ENCODE assay signal across 8 mouse cellular contexts in genomic region chr5:128600072-128601021, GRCm38 (mm10). TPM values are rescaled to one million over a fixed set of nuclear protein-coding genes. Genes with fewer than 3 reads are reported as not detected.
A peak's percentile ranks its signal among the peaks of the same experiment; 100 is the strongest.
DNase-seq lines count a peak whose midpoint lies in the region; ATAC-seq and TF ChIP-seq lines count a peak whose summit lies in the region.

TSS of gene Fzd10 (plus strand) at chr5:128600844.

- ATAC-seq in G1E (ENCODE audit: extremely low read depth, insufficient number of reproducible peaks, low FRiP score, poor library complexity, severe bottlenecking): no peak
- ATAC-seq in embryonic facial prominence, embryonic 13.5 days (ENCODE audit: insufficient number of reproducible peaks, insufficient read depth, low FRiP score, low TSS enrichment, low read depth): no peak
- peak; percentile 83 for ATAC-seq in intestine, embryonic 14.5 days (replicated peaks; ENCODE audit: low FRiP score, low TSS enrichment, low read depth)
- peak; percentile 64; the same call in 1 of the 2 replicates for ATAC-seq in lung, embryonic 15.5 days (ENCODE audit: borderline replicate concordance, extremely low read depth, low FRiP score, low TSS enrichment)
- no peak for ATAC-seq in erythroid progenitor cell, adult 5-6 weeks (replicated peaks; ENCODE audit: low FRiP score, poor library complexity, severe bottlenecking)

- H3K4me3 ChIP-seq in G1E (ENCODE audit: low read depth, low read length): peak within 1 kb of the TSS; percentile 35; the same call in 1 of the 2 replicates
- peak within 1 kb of the TSS; percentile 74 for H3K4me3 ChIP-seq in embryonic facial prominence, embryonic 13.5 days
- peak within 1 kb of the TSS; percentile 59 for H3K4me3 ChIP-seq in intestine, embryonic 14.5 days (ENCODE audit: low read depth, low read length)
- peak within 1 kb of the TSS; percentile 64 for H3K4me3 ChIP-seq in lung, embryonic 15.5 days

- no peaks in the 10 kb centered on the region for H3K27me3 ChIP-seq in G1E (ENCODE audit: insufficient read depth, low read length)
- peaks cover 15% of the 10 kb centered on the region for H3K27me3 ChIP-seq in embryonic facial prominence, embryonic 13.5 days
- peaks cover 69% of the 10 kb centered on the region for H3K27me3 ChIP-seq in intestine, embryonic 14.5 days (replicated peaks; ENCODE audit: control insufficient read depth, insufficient read depth, low read length)
- peaks cover 60% of the 10 kb centered on the region for H3K27me3 ChIP-seq in lung, embryonic 15.5 days

- DNase-seq in gastrocnemius, postnatal 10 days: peak; percentile 44
- no peak for DNase-seq in gastrocnemius, adult 18-20 months (ENCODE audit: low spot score)
- DNase-seq in G1E (ENCODE audit: low spot score): no peak
- DNase-seq in intestine, embryonic 14.5 days (ENCODE audit: low spot score): peak; percentile 88
- DNase-seq in retina, embryonic 14.5 days (ENCODE audit: low spot score): peak; percentile 80

- H3K36me3 ChIP-seq in G1E (replicated peaks): no peaks in the 10 kb centered on the region
- no peaks in the 10 kb centered on the region for H3K36me3 ChIP-seq in embryonic facial prominence, embryonic 13.5 days
- H3K36me3 ChIP-seq in intestine, embryonic 14.5 days (ENCODE audit: control insufficient read depth, insufficient read depth, low read length): no peaks in the 10 kb centered on the region
- no peaks in the 10 kb centered on the region for H3K36me3 ChIP-seq in lung, embryonic 15.5 days

- H3K4me1 ChIP-seq in G1E (ENCODE audit: insufficient read depth, low read depth, low read length): no peaks in the 10 kb centered on the region
- H3K4me1 ChIP-seq in embryonic facial prominence, embryonic 13.5 days: peaks cover 83% of the 10 kb centered on the region
- peaks cover 15% of the 10 kb centered on the region; the same call in 1 of the 2 replicates for H3K4me1 ChIP-seq in intestine, embryonic 14.5 days (replicated peaks; ENCODE audit: control insufficient read depth, insufficient read depth, low read length)
- peaks cover 49% of the 10 kb centered on the region for H3K4me1 ChIP-seq in lung, embryonic 15.5 days

- H3K4me2 ChIP-seq in embryonic facial prominence, embryonic 13.5 days: peak within 1 kb of the TSS; percentile 89
- H3K4me2 ChIP-seq in intestine, embryonic 14.5 days (ENCODE audit: low read length): peak within 1 kb of the TSS; percentile 88
- peak within 1 kb of the TSS; percentile 98 for H3K4me2 ChIP-seq in lung, embryonic 15.5 days

- TF ChIP-seq CTCF in G1E (IDR thresholded peaks at IDR 0.05; ENCODE audit: low read depth, low read length): no peak

- under 1% methylated on average over 72 of the region's 73 CpGs for WGBS in embryonic facial prominence, embryonic 13.5 days
- under 1% methylated on average over 70 of the region's 73 CpGs for WGBS in intestine, embryonic 14.5 days
- 0% methylated on average over 60 of the region's 73 CpGs for WGBS in lung, embryonic 15.5 days

- H3K9ac ChIP-seq in embryonic facial prominence, embryonic 13.5 days: peak within 1 kb of the TSS; percentile 88
- peak within 1 kb of the TSS; percentile 50 for H3K9ac ChIP-seq in intestine, embryonic 14.5 days (ENCODE audit: low read length)
- peak within 1 kb of the TSS; percentile 51 for H3K9ac ChIP-seq in lung, embryonic 15.5 days

- peaks cover 73% of the 10 kb centered on the region for H3K9me3 ChIP-seq in G1E (replicated peaks)
- H3K9me3 ChIP-seq in embryonic facial prominence, embryonic 13.5 days: no peaks in the 10 kb centered on the region
- H3K9me3 ChIP-seq in intestine, embryonic 14.5 days (ENCODE audit: control insufficient read depth, low read length): no peaks in the 10 kb centered on the region
- H3K9me3 ChIP-seq in lung, embryonic 15.5 days: no peaks in the 10 kb centered on the region

- H3K27ac ChIP-seq in embryonic facial prominence, embryonic 13.5 days: peak within 1 kb of the TSS; percentile 96
- H3K27ac ChIP-seq in intestine, embryonic 14.5 days (ENCODE audit: low read depth): peak within 1 kb of the TSS; percentile 47; the same call in 1 of the 2 replicates
- peak within 1 kb of the TSS; percentile 25 for H3K27ac ChIP-seq in lung, embryonic 15.5 days

RNA-seq across cellular contexts. Expression of gene Fzd10, which starts in this region (rescaled TPM):
- total RNA-seq in gastrocnemius, postnatal 10 days (2021): 10 to 100 TPM; 10.4 to 12.9 TPM
- 1 to 10 TPM in 1 of 2 experiments, under 1 TPM in 1; 0.95 to 1.2 TPM for total RNA-seq in gastrocnemius, adult 18-20 months (2021)
- total RNA-seq in G1E (2014; fragmentation: Nextera tagmentation): not detected in 2 replicates
- 0.11 TPM in 1 of 2 replicates, not detected in the other for total RNA-seq in G1E (2017)
- polyA plus RNA-seq in G1E (2012): not detected in 2 replicates
- polyA plus RNA-seq in embryonic facial prominence, embryonic 13.5 days (2015; fragmentation: Nextera tagmentation; extraction: Ambion mirVana): 9.2 and 12.6 TPM in 2 replicates
- 2.4 and 3.0 TPM in 2 replicates for polyA plus RNA-seq in intestine, embryonic 14.5 days (2014; fragmentation: Nextera tagmentation; extraction: Ambion mirVana)
- 0.98 and 1.0 TPM in 2 replicates for polyA plus RNA-seq in lung, embryonic 15.5 days (2015; fragmentation: Nextera tagmentation; extraction: Ambion mirVana)
- total RNA-seq in erythroid progenitor cell, adult 5-6 weeks (2015; ENCODE audit: low replicate concordance): not detected in 2 replicates
- not detected in 2 replicates for total RNA-seq in erythroid progenitor cell, adult 5-6 weeks (2017; ENCODE audit: low replicate concordance)

Comparison
In these comparisons a context has a peak if more than half of its experiments do, and no peak if none do; other contexts are left out.
1. RNA of gene Fzd10 (total RNA-seq): 10.4 to 12.9 TPM in gastrocnemius, postnatal 10 days; 0.95 to 1.2 TPM in gastrocnemius, adult 18-20 months, 0.11 TPM in G1E and not detected in erythroid progenitor cell, adult 5-6 weeks; every median in the first group is over 4 times any median in the second.
2. DNase-seq: peak in gastrocnemius, postnatal 10 days (single experiment), intestine, embryonic 14.5 days (single experiment) and retina, embryonic 14.5 days (single experiment); none in gastrocnemius, adult 18-20 months (single experiment) and G1E (single experiment).
3. ATAC-seq: peak in intestine, embryonic 14.5 days (single experiment) and lung, embryonic 15.5 days (single experiment); none in G1E (single experiment), embryonic facial prominence, embryonic 13.5 days (single experiment) and erythroid progenitor cell, adult 5-6 weeks (single experiment).
4. H3K27ac ChIP-seq: peak in every context shown above with its lines; median percentile 96 in embryonic facial prominence, embryonic 13.5 days; 47 in intestine, embryonic 14.5 days; 25 in lung, embryonic 15.5 days.
5. Peak in every context shown above with its lines, with median percentiles within 50 percentile points of each other: H3K4me3 ChIP-seq, H3K4me2 ChIP-seq and H3K9ac ChIP-seq.